Comparison of ENCODE assay signal across 7 mouse cellular contexts in genomic region chr8:11634331-11635011, GRCm38 (mm10). TPM values are rescaled to one million over a fixed set of nuclear protein-coding genes. Genes with fewer than 3 reads are reported as not detected.
DNase-seq lines count a peak whose midpoint lies in the region; ATAC-seq and TF ChIP-seq lines count a peak whose summit lies in the region.

No protein-coding gene starts in this region.

- peak overlapping the region; percentile 98 for H3K9ac ChIP-seq in embryonic facial prominence, embryonic 11.5 days (replicated peaks; ENCODE audit: low read length)
- peak overlapping the region; percentile 95 for H3K9ac ChIP-seq in midbrain, embryonic 16.5 days (ENCODE audit: low read depth, low read length)

- H3K27ac ChIP-seq in spleen, adult 2 months (ENCODE audit: insufficient read depth, low read length), result peak overlapping the region; percentile 42
- H3K27ac ChIP-seq in embryonic facial prominence, embryonic 11.5 days (replicated peaks; ENCODE audit: low read depth, low read length), result no peak overlapping the region
- H3K27ac ChIP-seq in midbrain, embryonic 16.5 days (ENCODE audit: low read length), result peak overlapping the region; percentile 98

- H3K4me3 ChIP-seq in spleen, adult 2 months (ENCODE audit: extremely low read depth, insufficient read depth, insufficient read length), result peak overlapping the region; percentile 92
- peak overlapping the region; percentile 94 for H3K4me3 ChIP-seq in embryonic facial prominence, embryonic 11.5 days (ENCODE audit: low read depth, low read length)
- H3K4me3 ChIP-seq in midbrain, embryonic 16.5 days (ENCODE audit: low read depth, low read length), result peak overlapping the region; percentile 85

- WGBS in spleen, adult 2 months, result 1% methylated on average over 39 of the region's 39 CpGs
- under 1% methylated on average over 39 of the region's 39 CpGs for WGBS in embryonic facial prominence, embryonic 11.5 days
- WGBS in midbrain, embryonic 16.5 days, result under 1% methylated on average over 39 of the region's 39 CpGs

- H3K9me3 ChIP-seq in embryonic facial prominence, embryonic 11.5 days (replicated peaks; ENCODE audit: control insufficient read depth, low read length), result no peaks in the 10 kb centered on the region
- H3K9me3 ChIP-seq in midbrain, embryonic 16.5 days (replicated peaks; ENCODE audit: control insufficient read depth, low read length, poor library complexity, severe bottlenecking), result no peaks in the 10 kb centered on the region

- peaks cover 4% of the 10 kb centered on the region; the same call in 1 of the 2 replicates for H3K4me1 ChIP-seq in spleen, adult 2 months (ENCODE audit: control insufficient read depth, insufficient read depth, insufficient read length)
- H3K4me1 ChIP-seq in embryonic facial prominence, embryonic 11.5 days (ENCODE audit: control insufficient read depth, insufficient read depth, low read length), result no peaks in the 10 kb centered on the region; the same call in 1 of the 2 replicates
- peaks cover 19% of the 10 kb centered on the region for H3K4me1 ChIP-seq in midbrain, embryonic 16.5 days (ENCODE audit: control insufficient read depth, insufficient read depth, low read length)

- TF ChIP-seq CTCF in spleen, adult 2 months (IDR thresholded peaks at IDR 0.05; ENCODE audit: extremely low read depth, insufficient read depth, insufficient read length, insufficient replicate concordance), result no peak

- H3K4me2 ChIP-seq in embryonic facial prominence, embryonic 11.5 days (ENCODE audit: low read depth, low read length), result peak overlapping the region; percentile 78
- peak overlapping the region; percentile 90 for H3K4me2 ChIP-seq in midbrain, embryonic 16.5 days (ENCODE audit: low read length)

- no peaks in the 10 kb centered on the region for H3K27me3 ChIP-seq in spleen, adult 2 months (ENCODE audit: control insufficient read depth, insufficient read depth, low read length)
- no peaks in the 10 kb centered on the region for H3K27me3 ChIP-seq in embryonic facial prominence, embryonic 11.5 days (ENCODE audit: control insufficient read depth, insufficient read depth, low read length)
- H3K27me3 ChIP-seq in midbrain, embryonic 16.5 days (ENCODE audit: control insufficient read depth, insufficient read depth, low read depth, low read length), result no peaks in the 10 kb centered on the region

- DNase-seq in spleen, adult 2 months (ENCODE audit: low read depth in 1 of 2, low spot score in 2 of 2), result no peak
- no peak for DNase-seq in spleen, postnatal 36 days (ENCODE audit: low spot score in 2 of 2)
- DNase-seq in embryonic facial prominence, embryonic 11.5 days (ENCODE audit: low spot score), result peak; percentile 17
- no peak for DNase-seq in frontal cortex, postnatal 10 days (ENCODE audit: low spot score in 2 of 2)
- no peak for DNase-seq in spleen, postnatal 4 days (ENCODE audit: low spot score in 2 of 2)

- ATAC-seq in embryonic facial prominence, embryonic 11.5 days (replicated peaks; ENCODE audit: insufficient number of reproducible peaks, low FRiP score, low TSS enrichment, low read depth), result peak; percentile 1; the same call in 1 of the 2 replicates
- ATAC-seq in inflammation-experienced regulatory T-cells, adult 6 months, result peak; percentile 7
- ATAC-seq in midbrain, embryonic 16.5 days, result peak; percentile 21

- TF ChIP-seq POLR2A in spleen, adult 2 months (IDR thresholded peaks at IDR 0.05; ENCODE audit: low read depth, low read length), result no peak

- peaks cover 13% of the 10 kb centered on the region for H3K36me3 ChIP-seq in spleen, adult 2 months (ENCODE audit: control insufficient read depth, insufficient read depth, low read length)
- peaks cover 8% of the 10 kb centered on the region for H3K36me3 ChIP-seq in embryonic facial prominence, embryonic 11.5 days (replicated peaks; ENCODE audit: control insufficient read depth, insufficient read depth, low read depth, low read length)
- H3K36me3 ChIP-seq in midbrain, embryonic 16.5 days (ENCODE audit: control insufficient read depth, insufficient read depth, low read length), result peaks cover 9% of the 10 kb centered on the region

RNA-seq across cellular contexts. Expression of gene Ankrd10, which starts 1.1 kb away (rescaled TPM):
- 63.0 and 82.9 TPM in 2 replicates for polyA plus RNA-seq in spleen, adult 2 months (2012; rRNA removed)
- polyA plus RNA-seq in embryonic facial prominence, embryonic 11.5 days (2014; fragmentation: Nextera tagmentation; extraction: Ambion mirVana), result 87.0 and 92.0 TPM in 2 replicates
- 10 to 100 TPM; 45.0 to 72.2 (median 70.9) TPM for polyA plus RNA-seq in inflammation-experienced regulatory T-cells, adult 6 months (2017; shearing (Covaris generic))
- 90.9 and 98.1 TPM in 2 replicates for polyA plus RNA-seq in midbrain, embryonic 16.5 days (2015; fragmentation: Nextera tagmentation; extraction: Ambion mirVana)
